Mouse (Mus musculus) hindbrain, embryonic 14.5 days (tissue): Measurements from ENCODE around the gene Nmnat2. TPM values are rescaled to one million over a fixed set of nuclear protein-coding genes. Genes with fewer than 3 reads are reported as not detected.
A peak's percentile ranks its signal among the peaks of the same experiment; 100 is the strongest.

Experiments
- ATAC-seq: fragments of 200-750 bp; cut with Nextera tagmentation; 2 replicates; pipeline ENCODE4 v1.8.0; 2017; ENCODE audit warnings: moderate number of reproducible peaks, mild to moderate bottlenecking, moderate TSS enrichment, moderate library complexity; ENCODE audit not compliant: low FRiP score
- DNase-seq: peaks from one replicate; pipeline ENCODE4 v3.0.0-alpha.2; 2015; ENCODE audit warnings: low spot score
- H3K27ac ChIP-seq: fragments of 300-500 bp; sonication (generic); 2 replicates; pipeline ENCODE4 v1.5.1; 2014; ENCODE audit warnings: mild to moderate bottlenecking, moderate library complexity
- H3K27me3 ChIP-seq: fragments of 300-500 bp; sonication (generic); 2 replicates; pipeline ENCODE4 v1.6.1; 2014; ENCODE audit warnings: mild to moderate bottlenecking, low read length, mixed read lengths; ENCODE audit not compliant: control insufficient read depth, insufficient read depth
- H3K36me3 ChIP-seq: fragments of 300-500 bp; sonication (generic); replicated peaks from 2 replicates; pipeline ENCODE4 v1.6.1; 2014; ENCODE audit not compliant: control insufficient read depth, insufficient read depth
- H3K4me1 ChIP-seq: fragments of 300-500 bp; sonication (generic); replicated peaks from 2 replicates; pipeline ENCODE4 v1.6.1; 2014; ENCODE audit warnings: antibody characterized with exemption, low read length, mixed read lengths; ENCODE audit not compliant: control insufficient read depth, insufficient read depth
- H3K4me2 ChIP-seq: fragments of 300-500 bp; sonication (generic); replicated peaks from 2 replicates; pipeline ENCODE4 v1.6.1; 2014; ENCODE audit warnings: mild to moderate bottlenecking, moderate library complexity
- H3K4me3 ChIP-seq: fragments of 300-500 bp; sonication (generic); replicated peaks from 2 replicates; pipeline ENCODE4 v1.5.1; 2014; ENCODE audit warnings: mild to moderate bottlenecking, low read length
- H3K9ac ChIP-seq: fragments of 300-500 bp; sonication (generic); 2 replicates; pipeline ENCODE4 v1.6.1; 2014
- H3K9me3 ChIP-seq: fragments of 300-500 bp; sonication (generic); 2 replicates; pipeline ENCODE4 v1.6.1; 2016; ENCODE audit warnings: low read length; ENCODE audit not compliant: control insufficient read depth
- WGBS: fragments of 180-500 bp; shearing (Covaris S2); extraction: QIAGEN DNeasy Blood & Tissue Kit; methylation state at CpG from one replicate; pipeline ENCODE4 v1.1.7; 2014; 5-methylcytosine and 5-hydroxymethylcytosine counted together
- polyA plus RNA-seq: library from polyadenylated mRNA; unstranded; fragments of >200 nt; fragmentation: Nextera tagmentation; extraction: Ambion mirVana; gene quantifications from 2 replicates; pipeline ENCODE4 v1.2.1, GENCODE M21; 2014

The Nmnat2 gene
- polyA plus RNA-seq, 1 experiment from 2014 or later: 84.7 TPM

GRCm38 (mm10) chr1:153010353-153011351, 55.9 kb downstream of the Nmnat2 start:
- Histone ChIP-seq H3K27ac (no peak overlapping the region), H3K9me3 (no peaks in the 10 kb centered on the region), H3K4me3 (no peak overlapping the region), H3K4me2 (no peak overlapping the region), H3K9ac (no peak overlapping the region), H3K27me3 (no peaks in the 10 kb centered on the region), H3K4me1 (peaks cover 22% of the 10 kb centered on the region), H3K36me3 (no peaks in the 10 kb centered on the region)
- 79% methylated on average over 13 of the region's 13 CpGs for WGBS
- no peak for ATAC-seq
- no peak for DNase-seq

- Histone ChIP-seq H3K36me3 (no peaks in the 10 kb centered on the region), H3K4me3 (no peak overlapping the region), H3K9ac (no peak overlapping the region), H3K9me3 (no peaks in the 10 kb centered on the region), H3K27ac (no peak overlapping the region), H3K27me3 (no peaks in the 10 kb centered on the region), H3K4me1 (peaks cover 24% of the 10 kb centered on the region), H3K4me2 (no peak overlapping the region)
- DNase-seq: no peak
- 64% methylated on average over 6 of the region's 6 CpGs for WGBS
- no peak for ATAC-seq
These were observed 56.8 kb downstream of the Nmnat2 start for GRCm38 (mm10) chr1:153011544-153011943.

- no peaks in the 10 kb centered on the region for H3K9me3 ChIP-seq
- H3K27me3 ChIP-seq: no peaks in the 10 kb centered on the region
- H3K36me3 ChIP-seq: no peaks in the 10 kb centered on the region
- DNase-seq (no peak), ATAC-seq (no peak)
- peak overlapping the region; percentile 81 for H3K27ac ChIP-seq
- H3K4me1 ChIP-seq: peaks cover 29% of the 10 kb centered on the region
- 88% methylated on average over 2 of the region's 2 CpGs for WGBS
- no peak overlapping the region for H3K4me2 ChIP-seq
- no peak overlapping the region for H3K9ac ChIP-seq
- no peak overlapping the region for H3K4me3 ChIP-seq
These were observed 58.9 kb downstream of the Nmnat2 start for GRCm38 (mm10) chr1:153013541-153014288.

GRCm38 (mm10) chr1:153014431-153015186, 59.8 kb downstream of the Nmnat2 start:
- Histone ChIP-seq H3K9me3 (no peaks in the 10 kb centered on the region), H3K27ac (peak overlapping the region; percentile 81), H3K4me1 (peaks cover 29% of the 10 kb centered on the region), H3K27me3 (no peaks in the 10 kb centered on the region), H3K4me2 (peak overlapping the region; percentile 19), H3K9ac (no peak overlapping the region), H3K36me3 (no peaks in the 10 kb centered on the region), H3K4me3 (no peak overlapping the region)
- WGBS: 6% methylated on average over 14 of the region's 14 CpGs
- DNase-seq (peak; percentile 59), ATAC-seq (peak; percentile 78)

- DNase-seq: no peak
- 58% methylated on average over 11 of the region's 11 CpGs for WGBS
- Histone ChIP-seq H3K27me3 (no peaks in the 10 kb centered on the region), H3K4me2 (no peak overlapping the region), H3K9me3 (no peaks in the 10 kb centered on the region), H3K9ac (no peak overlapping the region), H3K4me1 (peaks cover 25% of the 10 kb centered on the region), H3K4me3 (no peak overlapping the region), H3K27ac (peak overlapping the region; percentile 41; the same call in 1 of the 2 replicates), H3K36me3 (no peaks in the 10 kb centered on the region)
- ATAC-seq: no peak
These were observed 61.8 kb downstream of the Nmnat2 start for GRCm38 (mm10) chr1:153016465-153017163.

GRCm38 (mm10) chr1:153019128-153019527, 64.3 kb downstream of the Nmnat2 start:
- Histone ChIP-seq H3K9me3 (no peaks in the 10 kb centered on the region), H3K4me1 (peaks cover 20% of the 10 kb centered on the region), H3K27me3 (no peaks in the 10 kb centered on the region), H3K27ac (no peak overlapping the region), H3K36me3 (no peaks in the 10 kb centered on the region), H3K4me3 (no peak overlapping the region), H3K9ac (no peak overlapping the region), H3K4me2 (no peak overlapping the region)
- ATAC-seq: no peak
- DNase-seq: no peak
- WGBS: 97% methylated on average over 1 of the region's 1 CpGs

GRCm38 (mm10) chr1:153019623-153020022, 64.8 kb downstream of the Nmnat2 start:
- no peaks in the 10 kb centered on the region for H3K9me3 ChIP-seq
- H3K4me1 ChIP-seq: peaks cover 15% of the 10 kb centered on the region
- H3K4me2 ChIP-seq: no peak overlapping the region
- H3K9ac ChIP-seq: no peak overlapping the region
- H3K27ac ChIP-seq: no peak overlapping the region
- H3K36me3 ChIP-seq: no peaks in the 10 kb centered on the region
- H3K4me3 ChIP-seq: no peak overlapping the region
- no peaks in the 10 kb centered on the region for H3K27me3 ChIP-seq
- no peak for DNase-seq
- ATAC-seq: no peak
- 72% methylated on average over 3 of the region's 3 CpGs for WGBS

- no peaks in the 10 kb centered on the region for H3K27me3 ChIP-seq
- H3K4me2 ChIP-seq: no peak overlapping the region
- DNase-seq (no peak), ATAC-seq (no peak)
- WGBS: 74% methylated on average over 7 of the region's 7 CpGs
- H3K36me3 ChIP-seq: no peaks in the 10 kb centered on the region
- H3K27ac ChIP-seq: no peak overlapping the region
- no peak overlapping the region for H3K9ac ChIP-seq
- H3K4me3 ChIP-seq: no peak overlapping the region
- 0 out of 2 replicates have a peak, but pooled peaks cover 7% of the 10 kb centered on the region for H3K4me1 ChIP-seq
- no peaks in the 10 kb centered on the region for H3K9me3 ChIP-seq
These were observed 66.3 kb downstream of the Nmnat2 start for GRCm38 (mm10) chr1:153021034-153021638.
